Mouse (Mus musculus) C2C12 (cell line): ENCODE results near the gene Fras1.

Source experiments
- CTCF ChIP-seq: IDR thresholded peaks from one replicate; pipeline ENCODE4 v1.5.1; 2011; ENCODE audit not compliant: control insufficient read depth, insufficient read depth, insufficient read length
- MAX ChIP-seq: IDR thresholded peaks from one replicate; pipeline ENCODE4 v1.6.1; 2011; ENCODE audit warnings: mild to moderate bottlenecking, control low read depth

DNA sequence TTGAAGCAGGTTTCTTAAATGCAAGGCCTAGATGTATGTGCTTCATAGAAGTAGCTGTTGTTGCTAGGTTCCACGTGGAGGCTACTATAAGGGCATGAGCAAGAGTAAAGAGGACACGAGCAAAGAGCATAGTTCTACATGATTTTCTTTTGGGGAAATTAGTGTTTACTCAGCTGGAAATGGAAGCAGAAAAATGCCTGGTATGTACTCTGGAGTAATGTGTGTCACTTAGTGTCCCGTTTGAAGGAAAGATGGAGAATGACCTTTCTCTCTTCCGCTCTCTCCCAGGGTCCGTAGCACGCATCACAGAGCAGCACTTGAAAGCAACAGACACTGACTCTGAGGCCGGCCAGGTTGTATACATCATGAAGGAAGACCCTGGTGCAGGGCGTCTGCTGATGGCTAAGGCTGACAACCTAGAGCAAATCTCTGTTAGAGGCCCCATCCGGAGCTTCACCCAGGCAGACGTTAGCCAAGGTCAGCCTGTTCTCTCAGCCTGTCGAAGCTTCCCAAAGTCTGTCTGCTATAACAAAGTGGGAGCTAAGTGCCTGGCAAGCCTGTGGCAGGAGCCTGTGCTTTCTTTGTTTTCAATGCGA, 338.4 kb downstream of the Fras1 start:
- TF ChIP-seq CTCF, result no peak
- no peak for TF ChIP-seq MAX
